Mouse (Mus musculus) heart, postnatal 0 days (tissue): ENCODE results near the gene Akap12.

ENCODE experiments used
- CTCF ChIP-seq: IDR thresholded peaks from 2 replicates; pipeline ENCODE4 v1.5.1; 2016; ENCODE audit warnings: antibody characterized with exemption, control low read depth, low read depth
- EP300 ChIP-seq: IDR thresholded peaks from 2 replicates; pipeline ENCODE4 v1.6.1; 2016; ENCODE audit warnings: antibody characterized with exemption, low read depth

GRCm38 (mm10) chr10:4268140-4268539 lies 2.0 kb downstream of the Akap12 start:
- TF ChIP-seq CTCF (no peak), EP300 (no peak)
